Mouse (Mus musculus) lung, embryonic 16.5 days (tissue): ENCODE results near the gene Golph3l. TPM values are rescaled to one million over a fixed set of nuclear protein-coding genes. Genes with fewer than 3 reads are reported as not detected.
"Not testable (repeated sequence)": the region's sequence is repeated elsewhere in the genome, so short reads cannot be mapped to it uniquely, and the experiment has no call there.

ENCODE experiments used
- ATAC-seq: fragments of 200-750 bp; cut with Nextera tagmentation; 2 replicates; pipeline ENCODE4 v1.8.0; 2017; ENCODE audit warnings: low read depth, mild to moderate bottlenecking, moderate library complexity
- H3K27ac ChIP-seq: fragments of 300-500 bp; sonication (generic); 2 replicates; pipeline ENCODE4 v1.5.1; 2014; ENCODE audit warnings: mild to moderate bottlenecking, control low read depth, low read length
- H3K27me3 ChIP-seq: fragments of 300-500 bp; sonication (generic); 2 replicates; pipeline ENCODE4 v1.6.1; 2014; ENCODE audit warnings: low read depth, low read length, mixed read lengths; ENCODE audit not compliant: control insufficient read depth, insufficient read depth
- H3K36me3 ChIP-seq: fragments of 300-500 bp; sonication (generic); 2 replicates; pipeline ENCODE4 v1.6.1; 2014; ENCODE audit warnings: low read length; ENCODE audit not compliant: control insufficient read depth, insufficient read depth
- H3K4me1 ChIP-seq: fragments of 300-500 bp; sonication (generic); replicated peaks from 2 replicates; pipeline ENCODE4 v1.6.1; 2014; ENCODE audit warnings: low read length, mixed read lengths; ENCODE audit not compliant: control insufficient read depth, insufficient read depth
- H3K4me2 ChIP-seq: fragments of 300-500 bp; sonication (generic); 2 replicates; pipeline ENCODE4 v1.6.1; 2014; ENCODE audit warnings: low read depth, low read length, control low read depth
- H3K4me3 ChIP-seq: fragments of 300-500 bp; sonication (generic); 2 replicates; pipeline ENCODE4 v1.5.1; 2014; ENCODE audit warnings: mild to moderate bottlenecking, low read length, control low read depth
- H3K9ac ChIP-seq: fragments of 300-500 bp; sonication (generic); 2 replicates; pipeline ENCODE4 v1.6.1; 2014; ENCODE audit warnings: low read length, control low read depth
- H3K9me3 ChIP-seq: fragments of 300-500 bp; sonication (generic); 2 replicates; pipeline ENCODE4 v1.6.1; 2016; ENCODE audit warnings: low read length; ENCODE audit not compliant: control insufficient read depth
- WGBS: fragments of 180-500 bp; shearing (Covaris S2); extraction: QIAGEN DNeasy Blood & Tissue Kit; methylation state at CpG from one replicate; pipeline ENCODE4 v1.1.7; 2014; 5-methylcytosine and 5-hydroxymethylcytosine counted together
- polyA plus RNA-seq: library from polyadenylated mRNA; unstranded; fragments of >200 nt; fragmentation: Nextera tagmentation; extraction: Ambion mirVana; gene quantifications from 2 replicates; pipeline ENCODE4 v1.2.1, GENCODE M21; 2015

Golph3l gene
- polyA plus RNA-seq, 1 experiment from 2014 or later = 35.1 TPM

DNA sequence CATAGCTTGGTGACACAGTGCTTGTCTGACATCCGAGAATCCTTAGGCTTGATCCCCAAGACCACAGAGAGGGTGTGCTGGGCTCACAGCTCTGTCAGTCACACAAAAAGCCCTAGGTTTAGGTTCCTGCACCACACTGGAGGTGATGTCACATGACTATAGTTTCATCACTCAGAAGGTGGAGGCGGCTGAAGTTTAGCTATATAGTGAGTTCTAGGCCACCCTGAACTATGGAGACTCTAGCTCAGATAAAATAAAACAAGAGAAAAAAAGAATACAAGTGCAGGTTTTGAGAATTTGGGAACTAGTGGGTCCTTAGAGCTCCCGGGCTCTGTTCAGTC, 62.3 kb downstream of the Golph3l start:
- peaks cover 9% of the 10 kb centered on the region for H3K4me1 ChIP-seq
- no peak overlapping the region for H3K4me2 ChIP-seq
- H3K36me3 ChIP-seq = no peaks in the 10 kb centered on the region
- 74% methylated on average over 3 of the region's 3 CpGs for WGBS
- H3K9me3 ChIP-seq = no peaks in the 10 kb centered on the region
- H3K4me3 ChIP-seq = no peak overlapping the region
- peak overlapping the region; percentile 23 for H3K27ac ChIP-seq
- no peaks in the 10 kb centered on the region for H3K27me3 ChIP-seq
- ATAC-seq = no peak
- H3K9ac ChIP-seq = no peak overlapping the region

GRCm38 (mm10) chr3:95651391-95652203, 62.9 kb downstream of the Golph3l start:
- no peak overlapping the region for H3K9ac ChIP-seq
- H3K27ac ChIP-seq = peak overlapping the region; percentile 23; the same call in 1 of the 2 replicates
- ATAC-seq = no peak

DNA sequence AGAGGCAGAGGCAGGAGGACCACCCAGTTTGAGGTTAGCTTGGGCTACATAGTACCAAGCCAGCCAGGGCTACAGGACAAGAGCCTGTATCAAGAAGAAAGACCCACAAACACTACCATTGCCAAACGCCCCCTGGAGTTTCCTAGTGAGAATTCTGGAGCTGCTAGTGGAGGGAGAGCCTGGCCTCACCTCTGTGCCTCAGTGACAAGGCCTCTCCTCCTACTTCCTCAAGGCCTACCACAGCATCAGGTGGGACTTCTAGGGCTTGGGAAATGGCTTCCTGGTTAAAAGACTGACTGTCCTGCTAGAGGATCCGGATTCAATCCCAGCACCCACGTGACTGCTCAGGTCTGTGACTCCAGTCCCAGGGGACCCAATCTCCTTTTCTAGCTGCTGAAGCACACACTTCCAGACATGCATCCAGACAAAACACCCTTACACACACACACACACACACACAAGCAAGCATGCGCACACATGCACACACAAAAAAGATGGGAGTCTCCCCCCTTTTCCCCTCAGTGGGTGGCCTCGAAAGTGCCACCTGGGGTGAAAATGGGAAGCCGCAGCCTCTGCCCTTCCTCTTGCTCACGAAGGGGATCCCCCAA, 63.6 kb downstream of the Golph3l start:
- no peak overlapping the region for H3K9ac ChIP-seq
- WGBS = 57% methylated on average over 7 of the region's 7 CpGs
- no peaks in the 10 kb centered on the region for H3K36me3 ChIP-seq
- no peak overlapping the region for H3K27ac ChIP-seq
- no peaks in the 10 kb centered on the region for H3K27me3 ChIP-seq
- peaks cover 9% of the 10 kb centered on the region for H3K4me1 ChIP-seq
- no peak overlapping the region for H3K4me3 ChIP-seq
- ATAC-seq = no peak
- H3K4me2 ChIP-seq = no peak overlapping the region
- no peaks in the 10 kb centered on the region for H3K9me3 ChIP-seq

More at GRCm38 (mm10) chr3:95651391-95652203, 62.9 kb downstream of the Golph3l start:
- Histone ChIP-seq H3K4me1 (peaks cover 9% of the 10 kb centered on the region), H3K36me3 (no peaks in the 10 kb centered on the region), H3K4me2 (no peak overlapping the region), H3K9me3 (no peaks in the 10 kb centered on the region), H3K27me3 (no peaks in the 10 kb centered on the region), H3K4me3 (no peak overlapping the region)
- 80% methylated on average over 16 of the region's 16 CpGs for WGBS

DNA sequence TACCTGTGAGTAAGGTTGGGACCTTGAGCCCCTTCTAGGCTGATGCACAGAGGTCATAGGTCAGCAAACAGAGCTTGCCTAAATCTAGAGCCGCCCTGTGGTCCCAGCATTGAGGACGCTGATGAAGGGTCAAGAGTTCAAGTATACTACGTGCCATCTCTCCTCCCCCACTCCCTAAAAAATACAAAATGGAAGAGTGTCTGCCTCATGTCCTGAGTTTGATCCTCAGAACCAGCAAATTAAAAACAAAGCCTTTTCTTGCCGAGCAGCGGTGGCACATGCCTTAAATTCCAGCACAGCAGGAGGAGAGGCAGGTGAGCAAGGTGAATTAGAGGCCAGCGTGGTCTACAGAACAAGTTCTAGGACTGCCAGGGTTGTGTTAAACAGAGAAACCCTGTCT, 64.1 kb downstream of the Golph3l start:
- H3K27ac ChIP-seq = peak overlapping the region; percentile 83
- 21% methylated on average over 6 of the region's 6 CpGs for WGBS

DNA sequence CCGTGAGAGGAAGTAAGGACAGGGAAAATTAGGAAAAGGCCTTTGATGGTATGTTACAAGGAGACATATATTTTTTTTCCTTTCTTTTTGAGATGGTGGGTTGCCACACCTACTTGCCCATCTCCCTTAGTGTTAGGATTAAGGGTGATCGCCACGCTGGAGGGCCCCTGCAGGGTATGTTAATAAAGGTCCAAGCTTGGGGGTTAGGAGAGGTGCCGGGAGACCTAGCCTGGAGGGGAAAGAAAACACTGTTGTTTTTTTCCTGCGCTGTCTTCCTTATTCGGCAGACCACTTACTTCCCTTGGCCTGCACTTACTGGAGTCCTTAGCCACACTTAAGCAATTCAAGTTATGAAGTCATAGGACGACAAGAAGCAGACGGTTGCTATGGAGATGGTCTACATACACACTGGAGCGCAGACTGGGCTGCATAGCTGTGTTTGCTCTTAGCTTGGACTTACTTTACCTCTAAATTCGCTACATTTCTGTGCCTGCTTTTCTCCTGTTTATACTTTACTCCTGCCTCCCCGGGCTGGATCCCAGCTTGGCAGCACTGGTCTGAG, 64.8 kb downstream of the Golph3l start:
- WGBS = 15% methylated on average over 11 of the region's 11 CpGs
- Histone ChIP-seq H3K9me3 (no peaks in the 10 kb centered on the region), H3K36me3 (no peaks in the 10 kb centered on the region), H3K27me3 (no peaks in the 10 kb centered on the region), H3K4me2 (peak overlapping the region; percentile 42), H3K27ac (peak overlapping the region; percentile 83), H3K4me1 (peaks cover 9% of the 10 kb centered on the region), H3K9ac (no peak overlapping the region), H3K4me3 (no peak overlapping the region)
- peak; percentile 76 for ATAC-seq

More for the DNA sequence above, 64.1 kb downstream of the Golph3l start:
- H3K4me2 ChIP-seq = no peak overlapping the region
- H3K4me3 ChIP-seq = no peak overlapping the region
- H3K9me3 ChIP-seq = no peaks in the 10 kb centered on the region
- H3K4me1 ChIP-seq = peaks cover 9% of the 10 kb centered on the region
- no peaks in the 10 kb centered on the region for H3K27me3 ChIP-seq
- H3K9ac ChIP-seq = no peak overlapping the region
- no peak for ATAC-seq
- H3K36me3 ChIP-seq = no peaks in the 10 kb centered on the region

- H3K4me1 ChIP-seq, H3K4me3 ChIP-seq, H3K4me2 ChIP-seq, H3K27me3 ChIP-seq, H3K36me3 ChIP-seq, H3K9me3 ChIP-seq, ATAC-seq, H3K9ac ChIP-seq: not testable (repeated sequence)
- peak overlapping the region; percentile 83; the same call in 1 of the 2 replicates for H3K27ac ChIP-seq
- WGBS = 76% methylated on average over 3 of the region's 3 CpGs
Measured at GRCm38 (mm10) chr3:95654371-95654770, 65.6 kb downstream of the Golph3l start.

GRCm38 (mm10) chr3:95655437-95655836, 66.7 kb downstream of the Golph3l start:
- Histone ChIP-seq H3K36me3 (peaks cover 4% of the 10 kb centered on the region), H3K9me3 (no peaks in the 10 kb centered on the region), H3K4me2 (no peak overlapping the region), H3K4me1 (peaks cover 8% of the 10 kb centered on the region), H3K9ac (no peak overlapping the region), H3K4me3 (no peak overlapping the region), H3K27ac (no peak overlapping the region), H3K27me3 (no peaks in the 10 kb centered on the region)
- no peak for ATAC-seq
- 81% methylated on average over 5 of the region's 5 CpGs for WGBS

DNA sequence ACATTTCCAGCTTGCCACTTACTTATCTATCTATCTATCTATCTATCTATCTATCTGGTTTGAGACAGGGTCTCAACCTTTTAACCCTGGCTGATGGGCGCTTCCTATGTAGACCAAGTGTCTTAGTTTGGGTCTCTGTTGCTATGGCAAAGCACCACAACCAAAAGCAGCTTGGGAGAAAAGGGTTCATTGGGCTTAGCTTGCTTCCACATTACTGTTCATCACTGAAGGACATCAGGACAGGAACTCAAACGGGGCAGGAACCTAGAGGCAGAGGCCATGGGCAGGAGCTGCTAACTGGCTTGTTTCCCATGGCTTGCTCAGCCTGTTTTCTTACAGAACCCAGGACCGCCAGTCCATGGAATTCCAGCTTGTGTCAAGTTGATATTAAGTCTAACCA, 68.4 kb downstream of the Golph3l start:
- H3K4me2 ChIP-seq = no peak overlapping the region
- peaks cover 13% of the 10 kb centered on the region for H3K36me3 ChIP-seq
- no peak overlapping the region for H3K9ac ChIP-seq
- H3K9me3 ChIP-seq = no peaks in the 10 kb centered on the region
- ATAC-seq = no peak
- no peak overlapping the region for H3K27ac ChIP-seq
- peaks cover 18% of the 10 kb centered on the region for H3K4me1 ChIP-seq
- no peaks in the 10 kb centered on the region for H3K27me3 ChIP-seq
- 87% methylated on average over 3 of the region's 3 CpGs for WGBS
- H3K4me3 ChIP-seq = no peak overlapping the region

DNA sequence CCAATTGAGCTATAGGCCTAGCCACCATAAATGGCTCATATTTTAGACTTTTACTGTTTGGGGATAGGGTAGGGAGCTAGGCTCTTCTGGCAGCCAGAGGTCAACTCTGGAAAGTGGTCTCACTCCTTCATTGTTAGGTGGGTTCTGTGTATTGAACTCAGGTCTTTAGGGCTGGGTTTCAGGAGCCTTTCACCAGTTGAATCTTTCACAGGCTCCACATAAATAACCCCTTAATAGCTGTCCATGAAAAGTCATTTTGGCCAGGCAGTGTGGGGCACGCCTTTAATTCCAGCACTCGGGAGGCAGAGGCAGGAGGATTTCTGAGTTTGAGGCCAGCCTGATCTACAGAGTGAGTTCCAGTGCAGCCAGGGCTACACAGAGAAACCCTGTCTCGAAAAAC, 69.0 kb downstream of the Golph3l start:
- no peak for ATAC-seq
- Histone ChIP-seq H3K4me2 (peak overlapping the region; percentile 72), H3K9me3 (no peaks in the 10 kb centered on the region), H3K9ac (peak overlapping the region; percentile 100), H3K4me3 (peak overlapping the region; percentile 98), H3K4me1 (peaks cover 22% of the 10 kb centered on the region), H3K36me3 (peaks cover 17% of the 10 kb centered on the region), H3K27ac (peak overlapping the region; percentile 99), H3K27me3 (no peaks in the 10 kb centered on the region)
- WGBS = 75% methylated on average over 3 of the region's 3 CpGs
